14 mouse cellular contexts compared by ENCODE assay signal in the genomic region with DNA sequence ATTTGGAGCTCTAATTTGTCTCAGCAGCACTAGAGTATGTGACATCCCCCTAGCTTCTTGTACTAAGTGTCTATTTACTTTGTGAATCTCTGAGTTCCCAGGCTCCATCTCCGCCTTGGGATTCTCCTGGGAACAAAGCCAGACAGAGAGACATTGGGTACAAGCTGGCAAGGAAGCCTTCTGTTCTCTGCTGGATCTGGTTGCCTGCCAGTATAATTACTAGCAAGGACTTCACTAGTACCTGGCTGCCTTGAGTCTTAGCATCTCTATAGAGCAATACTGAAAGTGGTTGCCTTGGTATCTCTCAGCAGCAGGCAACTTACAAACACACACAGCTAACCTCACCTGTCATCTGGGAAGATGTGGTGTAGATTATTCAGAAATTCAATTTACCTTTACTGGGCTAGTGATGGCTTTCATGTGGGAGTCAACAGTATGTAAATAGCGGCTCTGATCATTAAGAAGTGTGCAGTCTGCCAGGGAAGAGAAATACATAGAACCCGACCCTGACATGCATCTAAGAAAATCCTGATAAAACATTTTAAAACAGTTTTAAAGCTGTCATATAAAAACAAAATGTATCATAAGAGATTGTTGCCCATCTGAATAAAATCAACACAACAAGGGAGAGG.
A peak's percentile ranks its signal among the peaks of the same experiment; 100 is the strongest.
DNase-seq lines count a peak whose midpoint lies in the region; ATAC-seq and TF ChIP-seq lines count a peak whose summit lies in the region.
"Had no signal": no experiment of that assay in that cellular context is flagged by ENCODE, and none has a peak within 500 bp of the region (broad histone marks: within the 10 kb centered on the region; RNA-seq: fewer than 3 reads in every experiment).

No protein-coding gene starts in this region.

- TF ChIP-seq CTCF in thymus, adult 2 months (IDR thresholded peaks at IDR 0.05; ENCODE audit: borderline replicate concordance, control insufficient read depth, extremely low read depth, insufficient read depth, low read length, poor library complexity) = no peak

- no peaks in the 10 kb centered on the region for H3K9me3 ChIP-seq in hindbrain, embryonic 16.5 days (ENCODE audit: control insufficient read depth, low read length)
- H3K9me3 ChIP-seq in hindbrain, embryonic 12.5 days (replicated peaks) = no peaks in the 10 kb centered on the region
- H3K9me3 ChIP-seq: embryonic facial prominence, embryonic 13.5 days; liver, embryonic 12.5 days had no signal

- no peak for TF ChIP-seq POLR2A in thymus, adult 2 months (IDR thresholded peaks at IDR 0.05; ENCODE audit: control insufficient read depth, extremely low read depth, insufficient read depth, low read length, poor library complexity)

- no peak overlapping the region for H3K9ac ChIP-seq in hindbrain, embryonic 16.5 days (ENCODE audit: low read depth, low read length)
- no peak overlapping the region for H3K9ac ChIP-seq in hindbrain, embryonic 12.5 days
- H3K9ac ChIP-seq: embryonic facial prominence, embryonic 13.5 days; liver, embryonic 12.5 days had no signal

- peak; percentile 54; the same call in 1 of the 2 replicates for ATAC-seq in hindbrain, embryonic 16.5 days
- no peak for ATAC-seq in hindbrain, embryonic 12.5 days (ENCODE audit: low FRiP score)
- ATAC-seq: liver, embryonic 12.5 days had no signal

- DNase-seq in cerebellum, postnatal 14 days = peak; percentile 84 to 88
- DNase-seq in layer of hippocampus, adult 9-11 months = peak; percentile 80
- DNase-seq in right cerebral cortex, postnatal 10 days (ENCODE audit: low spot score in 2 of 2) = peak; percentile 74 to 81
- DNase-seq in thymus, postnatal 14 days = no peak
- no peak for DNase-seq in thymus, adult 2 months
- DNase-seq in lung, postnatal 10 days = no peak
- DNase-seq: B cell, adult 2 months; gastrocnemius, postnatal 36 days; heart, postnatal 10 days had no signal

- no peaks in the 10 kb centered on the region for H3K36me3 ChIP-seq in hindbrain, embryonic 16.5 days (ENCODE audit: control insufficient read depth, insufficient read depth, low read length)
- H3K36me3 ChIP-seq in hindbrain, embryonic 12.5 days = no peaks in the 10 kb centered on the region
- no peaks in the 10 kb centered on the region for H3K36me3 ChIP-seq in thymus, adult 2 months (ENCODE audit: control insufficient read depth, insufficient read depth, low read length)
- H3K36me3 ChIP-seq: embryonic facial prominence, embryonic 13.5 days; liver, embryonic 12.5 days had no signal

- H3K4me2 ChIP-seq in hindbrain, embryonic 16.5 days (ENCODE audit: low read length) = no peak overlapping the region
- H3K4me2 ChIP-seq in hindbrain, embryonic 12.5 days (replicated peaks) = no peak overlapping the region
- H3K4me2 ChIP-seq: embryonic facial prominence, embryonic 13.5 days; liver, embryonic 12.5 days had no signal

- H3K4me1 ChIP-seq in hindbrain, embryonic 16.5 days (ENCODE audit: control insufficient read depth, insufficient read depth, low read depth, low read length) = peaks cover 5% of the 10 kb centered on the region; the same call in 1 of the 2 replicates
- H3K4me1 ChIP-seq in hindbrain, embryonic 12.5 days = no peaks in the 10 kb centered on the region
- no peaks in the 10 kb centered on the region for H3K4me1 ChIP-seq in thymus, adult 2 months (replicated peaks; ENCODE audit: control insufficient read depth, insufficient read depth, low read length)
- H3K4me1 ChIP-seq: embryonic facial prominence, embryonic 13.5 days; liver, embryonic 12.5 days had no signal

- H3K27ac ChIP-seq in hindbrain, embryonic 16.5 days (ENCODE audit: low read depth, low read length) = no peak overlapping the region
- H3K27ac ChIP-seq in hindbrain, embryonic 12.5 days = no peak overlapping the region
- H3K27ac ChIP-seq in thymus, adult 2 months (ENCODE audit: control insufficient read depth, insufficient read depth, low read length) = no peak overlapping the region
- H3K27ac ChIP-seq: embryonic facial prominence, embryonic 13.5 days; kidney, postnatal 0 days; liver, embryonic 12.5 days had no signal

- H3K4me3 ChIP-seq in hindbrain, embryonic 16.5 days (ENCODE audit: low read length) = no peak overlapping the region
- no peak overlapping the region for H3K4me3 ChIP-seq in hindbrain, embryonic 12.5 days
- no peak overlapping the region for H3K4me3 ChIP-seq in thymus, adult 2 months (ENCODE audit: control insufficient read depth, insufficient read depth, low read length)
- H3K4me3 ChIP-seq: embryonic facial prominence, embryonic 13.5 days; liver, embryonic 12.5 days had no signal

- H3K27me3 ChIP-seq in hindbrain, embryonic 16.5 days (replicated peaks; ENCODE audit: control insufficient read depth, insufficient read depth, low read length) = no peaks in the 10 kb centered on the region
- H3K27me3 ChIP-seq in hindbrain, embryonic 12.5 days = peaks cover 9% of the 10 kb centered on the region
- H3K27me3 ChIP-seq in thymus, adult 2 months (ENCODE audit: control insufficient read depth, insufficient read depth, low read length) = no peaks in the 10 kb centered on the region
- H3K27me3 ChIP-seq: embryonic facial prominence, embryonic 13.5 days; liver, embryonic 12.5 days had no signal

- 65% methylated on average over 3 of the region's 3 CpGs for WGBS in hindbrain, embryonic 16.5 days
- 79% methylated on average over 3 of the region's 3 CpGs for WGBS in hindbrain, embryonic 12.5 days
- 85% methylated on average over 3 of the region's 3 CpGs for WGBS in thymus, adult 2 months

Comparison
In these comparisons a context has a peak if more than half of its experiments do, and no peak if none do; other contexts are left out.
1. DNase-seq: peak in cerebellum, postnatal 14 days (2 of 2), layer of hippocampus, adult 9-11 months (single experiment) and right cerebral cortex, postnatal 10 days (2 of 2); none in thymus, postnatal 14 days (single experiment), thymus, adult 2 months (single experiment) and lung, postnatal 10 days (single experiment).